Mouse (Mus musculus): Measurements from ENCODE around the gene Spats2l. TPM values are rescaled to one million over a fixed set of nuclear protein-coding genes. Genes with fewer than 3 reads are reported as not detected.

The Spats2l gene
- total RNA-seq, 4 experiments from 2014 or later = 21.9 to 27.8 (median 23.0) TPM

DNA sequence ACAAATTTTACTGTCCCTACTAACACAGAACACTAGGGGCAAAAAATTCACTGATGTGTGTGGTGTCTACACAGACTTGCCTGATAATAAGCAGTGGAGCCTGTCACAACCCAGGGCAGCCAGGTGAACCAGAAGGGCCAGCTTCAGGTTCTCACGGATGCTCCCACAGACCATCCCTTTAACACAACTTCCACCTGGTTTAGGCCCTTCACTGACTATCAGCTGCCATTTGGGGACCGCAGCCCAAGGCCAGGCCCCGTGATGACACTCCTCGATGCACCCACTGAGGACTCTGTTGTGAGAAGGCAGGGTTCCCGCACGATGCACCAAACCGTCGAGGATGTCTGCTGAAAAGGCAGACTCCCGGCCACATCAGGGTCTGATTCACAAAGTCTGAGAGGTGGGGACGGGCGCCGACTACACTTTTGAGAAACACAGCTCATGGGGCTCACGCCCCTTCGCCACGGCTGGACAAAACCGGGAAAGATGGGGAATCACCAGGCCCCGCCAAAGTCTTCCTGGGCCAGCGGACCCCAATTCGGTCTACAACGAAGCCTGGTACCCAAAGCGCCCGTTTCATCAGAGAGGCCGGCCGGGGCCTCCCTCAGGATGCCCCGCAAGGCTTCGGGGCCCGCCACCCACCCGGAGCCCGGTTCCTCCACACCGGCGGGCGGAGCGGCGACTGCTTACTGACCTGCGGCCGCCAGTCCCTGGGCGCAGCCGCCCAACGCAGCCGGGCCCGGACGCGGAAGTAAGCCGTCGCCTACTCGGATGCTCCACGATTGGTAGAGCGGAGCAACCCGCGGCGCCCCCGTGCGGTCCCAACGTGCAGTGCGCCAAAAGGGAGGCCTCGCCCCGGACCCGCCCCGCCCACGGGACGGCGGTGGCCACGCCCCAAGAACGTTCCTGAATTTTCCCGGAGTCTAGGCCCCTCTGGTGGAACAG is 195.6 kb downstream of the Spats2l start:
- peak; percentile 88 to 96 for DNase-seq (ENCODE audit: low spot score in 2 of 2)

DNA sequence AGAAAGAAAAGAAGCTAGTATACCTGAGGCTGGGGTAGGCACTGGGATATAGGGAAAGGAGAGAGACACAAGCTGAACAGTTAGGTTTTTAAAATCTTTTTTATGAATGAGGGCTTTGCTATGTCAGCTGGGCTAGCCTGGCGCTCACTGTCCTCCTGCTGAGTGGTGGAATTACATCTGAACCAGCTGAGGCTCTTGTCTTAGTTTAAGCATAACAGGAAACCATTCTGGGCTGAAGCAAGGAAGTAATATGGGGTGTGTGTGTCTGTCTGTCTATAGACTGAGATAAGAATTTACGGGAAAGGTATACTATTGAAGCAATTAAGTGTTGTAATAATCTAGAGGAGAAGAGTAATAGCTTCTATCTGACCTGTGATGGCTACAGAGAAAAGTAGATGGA is 197.6 kb downstream of the Spats2l start:
- DNase-seq (ENCODE audit: low spot score in 2 of 2) = no peak

DNA sequence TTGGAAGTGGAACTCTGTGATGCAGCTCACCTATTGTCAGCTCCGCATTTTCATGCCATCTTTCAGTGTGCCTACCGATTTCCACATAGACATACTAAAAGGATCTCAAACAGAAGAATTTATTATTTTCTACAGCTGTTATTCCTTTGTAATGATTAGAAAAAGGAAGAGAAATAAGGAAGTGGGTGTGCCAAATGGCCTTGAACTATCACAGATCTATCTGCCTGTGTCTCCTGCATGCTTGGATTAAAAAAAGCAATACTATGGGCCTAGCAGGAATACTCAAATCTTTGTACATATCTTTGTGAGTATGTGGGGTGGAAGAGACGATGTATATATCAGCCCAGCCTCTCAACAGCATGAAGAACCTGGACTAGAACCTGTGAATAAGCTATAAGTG is 202.9 kb downstream of the Spats2l start:
- no peak for DNase-seq (ENCODE audit: low spot score in 2 of 2)

DNA sequence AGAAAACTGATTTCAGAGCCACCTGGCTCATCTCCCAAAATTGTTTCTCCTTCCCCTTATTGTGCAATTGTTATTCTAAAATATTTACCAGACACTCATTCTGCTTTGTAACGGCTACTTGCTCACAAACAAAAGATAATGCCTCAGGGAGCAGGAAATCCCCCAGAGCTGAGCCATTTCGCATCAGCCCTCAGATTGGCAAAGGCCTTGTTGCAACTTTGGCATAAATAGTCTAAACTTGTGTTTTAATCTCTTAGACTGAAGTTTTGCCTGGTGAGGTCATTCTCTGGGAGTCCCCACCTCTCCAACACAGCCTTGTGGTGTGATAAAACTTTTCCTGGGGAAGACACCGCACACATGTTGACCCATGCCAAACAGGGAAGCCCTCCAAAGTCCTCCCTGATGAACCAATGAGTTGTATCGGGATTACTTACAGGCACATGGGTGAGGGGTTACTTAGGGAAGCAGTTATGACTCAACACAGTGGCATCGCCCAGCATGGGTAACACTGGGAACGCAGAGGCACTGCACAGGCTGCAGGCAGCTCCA is 215.2 kb downstream of the Spats2l start:
- DNase-seq (ENCODE audit: low spot score in 2 of 2) = no peak

DNA sequence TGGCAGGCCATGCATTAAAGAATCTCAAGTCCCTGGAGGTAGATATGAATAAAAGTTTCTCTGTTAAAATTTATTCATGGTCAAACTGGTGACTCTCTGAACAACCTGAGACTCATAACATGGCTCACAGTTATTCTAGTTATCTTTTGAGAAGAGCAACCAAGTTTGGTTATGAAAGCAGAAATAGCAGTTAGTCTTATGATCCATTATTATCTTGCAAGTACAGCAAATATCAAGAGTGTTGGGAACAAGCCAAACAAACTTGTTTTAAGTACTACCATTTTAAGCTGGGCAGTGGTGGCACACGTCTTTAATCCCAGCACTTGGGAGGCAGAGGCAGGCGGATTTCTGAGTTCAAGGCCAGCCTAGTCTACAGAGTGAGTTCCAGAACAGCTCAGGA is 217.3 kb downstream of the Spats2l start:
- DNase-seq (ENCODE audit: low spot score in 2 of 2) = no peak

DNA sequence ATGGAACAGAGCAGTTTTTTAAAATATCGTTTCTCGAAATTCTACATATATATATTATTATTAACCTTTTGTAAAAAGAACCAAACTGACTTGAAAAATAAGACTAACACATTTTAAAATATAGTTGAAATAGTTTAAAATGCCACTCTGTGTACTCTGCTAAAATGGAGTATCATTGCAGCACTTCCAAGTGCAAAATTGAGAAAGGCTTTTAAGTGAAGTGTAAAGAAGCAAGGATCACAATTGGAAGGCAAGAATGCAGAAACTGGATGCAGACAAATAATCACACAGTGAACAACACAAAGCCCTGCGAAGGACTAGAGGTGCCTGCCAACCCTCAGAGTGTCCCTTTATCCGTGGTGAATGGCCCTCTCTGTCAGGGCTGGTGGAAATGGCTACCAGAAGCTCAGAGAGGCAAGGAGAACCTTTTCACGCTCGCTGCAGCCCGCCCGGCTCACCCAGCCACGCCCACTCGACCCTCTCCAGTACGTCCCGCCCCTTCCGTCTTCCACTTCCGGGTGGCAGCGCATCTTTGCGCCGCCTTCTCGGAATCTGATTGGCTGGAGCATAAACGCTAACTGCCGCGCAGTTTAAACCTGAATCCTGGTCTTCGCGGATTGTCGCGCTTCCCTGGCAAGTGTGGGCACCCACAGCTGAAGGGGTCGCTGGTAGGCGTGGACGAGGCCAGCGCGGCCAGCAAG is 221.6 kb downstream of the Spats2l start, which contains the start of gene Sgo2a:
TSS of gene Sgo2a (plus strand) at position 540 of the 701 bp plus-strand sequence.
- peak; percentile 83 to 86 for DNase-seq (ENCODE audit: low spot score in 2 of 2)

DNA sequence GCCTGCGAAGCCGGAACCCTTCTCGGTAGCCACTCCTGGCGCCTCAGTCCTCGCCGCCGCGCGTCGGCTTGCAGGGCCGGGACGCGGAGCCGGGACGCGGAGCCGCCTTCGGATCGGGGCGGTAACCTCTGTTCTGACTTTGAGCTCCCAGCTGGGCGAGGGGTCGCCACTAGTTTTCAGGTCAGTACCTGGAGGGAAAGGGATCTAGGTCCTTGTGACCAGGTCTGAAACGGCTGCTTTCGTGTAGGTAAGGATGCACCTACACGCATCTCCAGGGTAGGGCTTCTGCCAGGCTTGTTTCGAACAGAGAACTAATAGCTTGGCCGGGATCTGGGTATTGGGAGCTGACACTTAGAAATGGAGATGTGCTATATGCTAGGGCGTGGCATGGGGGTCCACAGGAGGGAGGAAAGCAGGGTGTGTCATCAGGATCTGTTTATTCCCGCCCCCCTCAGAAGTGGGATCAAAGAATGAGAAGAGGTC is 222.2 kb downstream of the Spats2l start:
- DNase-seq (ENCODE audit: low spot score in 2 of 2) = no peak

Other genes with a start within 250 kb of the Spats2l start
- under 1 TPM; 0.36 to 0.67 (median 0.40) TPM for gene Sgo2a, start 221.8 kb downstream of the Spats2l start, total RNA-seq (2022)
- 10 to 100 TPM; 19.3 to 22.8 (median 20.5) TPM for gene Kctd18, start 244.8 kb downstream of the Spats2l start, total RNA-seq (2022)